Mouse (Mus musculus) embryonic fibroblast, embryonic 13.5 days (primary cell): ENCODE results near the gene Milr1.

Source experiments
- CTCF ChIP-seq: IDR thresholded peaks from 2 replicates; pipeline ENCODE4 v1.5.1; 2011; ENCODE audit warnings: mild to moderate bottlenecking, control low read depth, low read length, moderate library complexity, borderline replicate concordance; ENCODE audit not compliant: insufficient read depth
- POLR2A ChIP-seq: IDR thresholded peaks from 2 replicates; pipeline ENCODE4 v1.6.1; 2011; ENCODE audit warnings: low read depth, mild to moderate bottlenecking, control low read depth, low read length, moderate library complexity

DNA sequence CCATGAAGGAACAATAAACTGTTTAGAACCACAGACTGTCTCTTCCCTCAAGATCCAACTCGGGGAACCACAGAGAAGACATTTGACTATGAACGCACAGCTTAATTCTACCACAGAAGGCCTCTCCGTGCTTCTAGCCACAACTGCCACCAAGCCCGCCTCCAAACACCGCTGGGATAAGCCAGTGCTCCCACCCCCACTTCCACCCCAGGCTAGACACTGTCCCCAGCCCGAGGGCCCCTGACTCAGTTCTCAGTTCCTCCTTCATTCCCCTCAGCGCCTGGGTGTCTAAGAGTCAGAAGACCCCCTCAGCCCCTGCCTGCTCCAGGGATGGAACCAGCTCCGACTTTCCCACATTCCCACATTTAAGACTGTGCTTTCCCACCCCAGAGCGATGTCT lies 49.4 kb upstream of the Milr1 start:
- TF ChIP-seq CTCF, result no peak
- no peak for TF ChIP-seq POLR2A
